Mouse (Mus musculus): ENCODE measurements at regions not wholly inside any gene's neighbourhood (a gene's known extent, or its start where the extent isn't known, plus 50 kb on each side); places are given as distances from the start of the nearest gene placed in this dataset.

- no peak for TF ChIP-seq CTCF (IDR thresholded peaks at IDR 0.05; ENCODE audit: low read depth)
- H3K4me1 ChIP-seq (ENCODE audit: insufficient read depth), result 0 out of 2 replicates have a peak, but pooled peaks cover 3% of the 10 kb centered on the region
- H3K9me3 ChIP-seq (ENCODE audit: low read length), result no peaks in the 10 kb centered on the region
- H3K4me2 ChIP-seq (ENCODE audit: low read depth), result no peak overlapping the region
- WGBS, result 31% methylated on average over 8 of the region's 8 CpGs
- DNase-seq, result no peak
- no peak overlapping the region for H3K9ac ChIP-seq
- H3K27ac ChIP-seq (ENCODE audit: low read depth, low read length), result no peak overlapping the region
- no peak overlapping the region for H3K4me3 ChIP-seq (ENCODE audit: low read depth, low read length)
- no peaks in the 10 kb centered on the region for H3K27me3 ChIP-seq (ENCODE audit: insufficient read depth, low read length)
- no peak for ATAC-seq
- no peaks in the 10 kb centered on the region for H3K36me3 ChIP-seq (ENCODE audit: insufficient read depth)
Measured at GRCm38 (mm10) chr13:60538110-60538509, 63.6 kb upstream of the Dapk1 start.

DNA sequence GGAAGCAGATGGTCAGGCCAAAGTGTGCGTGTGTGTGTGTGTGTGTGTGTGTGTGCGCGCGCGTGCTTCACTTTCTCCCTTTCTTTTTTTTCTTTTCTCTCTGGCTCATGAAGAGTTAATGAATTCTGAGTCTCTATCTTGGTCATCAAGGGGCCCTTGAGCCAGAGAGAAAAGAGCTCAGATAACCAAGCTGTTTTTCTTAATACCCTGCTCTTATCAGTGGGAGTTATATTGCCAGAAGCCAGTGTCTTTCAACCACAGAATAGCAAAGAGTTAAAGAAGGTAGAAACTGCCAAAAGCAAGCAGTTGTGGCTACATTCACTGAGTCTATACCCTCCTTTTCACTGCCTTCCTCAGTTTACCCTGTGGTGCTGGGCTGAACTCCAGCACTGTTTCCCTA, 60.6 kb upstream of the Dapk1 start:
- DNase-seq (no peak), ATAC-seq (no peak)
- Histone ChIP-seq H3K4me3 (ENCODE audit: low read depth, low read length) (no peak overlapping the region), H3K27ac (ENCODE audit: low read depth, low read length) (no peak overlapping the region), H3K4me1 (ENCODE audit: insufficient read depth) (no peaks in the 10 kb centered on the region), H3K4me2 (ENCODE audit: low read depth) (no peak overlapping the region), H3K9ac (no peak overlapping the region), H3K36me3 (ENCODE audit: insufficient read depth) (no peaks in the 10 kb centered on the region), H3K27me3 (ENCODE audit: insufficient read depth, low read length) (no peaks in the 10 kb centered on the region), H3K9me3 (ENCODE audit: low read length) (no peaks in the 10 kb centered on the region)
- TF ChIP-seq CTCF (IDR thresholded peaks at IDR 0.05; ENCODE audit: low read depth), result no peak
- WGBS, result 99% methylated on average over 5 of the region's 5 CpGs

DNA sequence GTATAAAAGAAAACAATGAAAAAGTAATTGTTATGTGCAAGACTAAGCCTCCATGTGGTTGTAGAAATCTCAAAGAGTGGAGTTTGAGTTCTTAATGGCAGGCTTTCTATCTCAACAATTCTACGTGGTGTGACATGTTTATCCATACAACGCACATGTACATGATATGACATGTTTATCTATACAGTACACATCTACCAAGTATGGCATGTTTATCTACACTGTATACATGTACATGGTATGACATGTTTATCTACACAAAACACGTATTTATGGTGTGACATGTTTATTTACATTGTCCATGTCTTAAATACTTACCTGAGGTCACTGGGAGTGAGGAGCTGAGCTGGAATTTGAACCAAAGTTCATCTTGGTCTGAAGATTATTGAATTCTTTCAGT, 57.4 kb upstream of the Dapk1 start:
- H3K4me1 ChIP-seq (ENCODE audit: insufficient read depth), result no peaks in the 10 kb centered on the region
- ATAC-seq, result no peak
- 94% methylated on average over 3 of the region's 3 CpGs for WGBS
- H3K36me3 ChIP-seq (ENCODE audit: insufficient read depth), result no peaks in the 10 kb centered on the region
- H3K4me3 ChIP-seq (ENCODE audit: low read depth, low read length), result no peak overlapping the region
- no peaks in the 10 kb centered on the region for H3K9me3 ChIP-seq (ENCODE audit: low read length)
- no peaks in the 10 kb centered on the region for H3K27me3 ChIP-seq (ENCODE audit: insufficient read depth, low read length)
- no peak overlapping the region for H3K9ac ChIP-seq
- TF ChIP-seq CTCF (IDR thresholded peaks at IDR 0.05; ENCODE audit: low read depth), result no peak
- no peak overlapping the region for H3K27ac ChIP-seq (ENCODE audit: low read depth, low read length)
- DNase-seq, result no peak
- no peak overlapping the region for H3K4me2 ChIP-seq (ENCODE audit: low read depth)

DNA sequence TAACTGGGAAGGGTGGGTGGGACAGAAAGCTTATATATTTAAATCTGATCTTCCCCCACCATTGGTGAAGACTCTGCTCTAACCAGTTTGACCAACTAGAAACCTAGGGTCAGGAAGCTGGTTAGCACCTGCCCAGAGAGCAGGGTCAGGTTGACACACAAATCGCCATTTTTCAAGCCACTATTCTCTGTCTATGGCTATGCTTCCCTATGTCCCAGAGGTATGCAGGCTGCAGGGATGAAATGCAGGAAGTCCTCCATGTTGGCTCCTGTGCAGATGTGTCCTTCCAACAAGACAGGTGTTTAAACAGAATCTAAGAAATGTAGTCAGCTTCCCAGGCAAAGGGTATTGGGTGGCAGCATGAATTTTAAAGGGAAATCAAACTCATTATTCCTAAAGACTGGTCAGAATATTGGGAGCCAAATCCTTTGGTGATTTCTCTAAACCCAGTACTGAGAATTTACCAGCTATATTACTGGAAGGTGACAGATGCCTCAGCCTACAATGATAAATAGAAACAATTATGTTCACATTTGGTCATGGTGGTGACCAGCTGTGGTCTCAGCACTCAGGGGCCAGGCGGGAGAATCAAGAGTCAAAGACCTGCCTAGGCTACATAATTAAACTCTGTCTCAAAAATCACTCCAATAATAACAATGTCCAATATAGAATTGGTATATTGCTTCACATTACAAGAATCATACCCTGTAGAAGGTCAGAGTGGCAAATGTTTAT, 55.6 kb upstream of the Dapk1 start:
- no peak overlapping the region for H3K27ac ChIP-seq (ENCODE audit: low read depth, low read length)
- TF ChIP-seq CTCF (IDR thresholded peaks at IDR 0.05; ENCODE audit: low read depth), result no peak

More for the DNA sequence above, 55.6 kb upstream of the Dapk1 start:
- H3K4me1 ChIP-seq (ENCODE audit: insufficient read depth), result no peaks in the 10 kb centered on the region
- no peak overlapping the region for H3K9ac ChIP-seq
- H3K4me3 ChIP-seq (ENCODE audit: low read depth, low read length), result no peak overlapping the region
- no peaks in the 10 kb centered on the region for H3K9me3 ChIP-seq (ENCODE audit: low read length)
- H3K4me2 ChIP-seq (ENCODE audit: low read depth), result no peak overlapping the region
- 92% methylated on average over 2 of the region's 2 CpGs for WGBS
- ATAC-seq (no peak), DNase-seq (no peak)
- H3K36me3 ChIP-seq (ENCODE audit: insufficient read depth), result no peaks in the 10 kb centered on the region
- no peaks in the 10 kb centered on the region for H3K27me3 ChIP-seq (ENCODE audit: insufficient read depth, low read length)

Small RNA genes lying in the stretch of these regions (microRNA-seq; reads per million reads assigned to microRNA genes)
- gene Gm24999, result 0 reads per million in 2 experiments
- 0 reads per million in 2 experiments for gene Gm25000

Data from forebrain, postnatal 0 days (tissue).